Mouse (Mus musculus) MEL (cell line): ENCODE results near the gene Trhr2. TPM values are rescaled to one million over a fixed set of nuclear protein-coding genes. Genes with fewer than 3 reads are reported as not detected.

ENCODE experiments used
- DNase-seq: peaks from one replicate; pipeline ENCODE4 v3.0.0; 2011; ENCODE audit warnings: low read depth, low spot score
- H3K27ac ChIP-seq: 2 replicates; pipeline ENCODE4 v1.5.1; 2012; ENCODE audit warnings: low read depth, mild to moderate bottlenecking, control low read depth, low read length, moderate library complexity; ENCODE audit not compliant: control insufficient read depth
- H3K27me3 ChIP-seq, 2 experiments: fragments of 150-350 bp in 1 of 2; sonication (generic) in 1 of 2; 2 replicates each; pipeline ENCODE4 v1.6.1; 2012; ENCODE audit warnings: low read length in 2 of 2, mild to moderate bottlenecking in 2 of 2, improper control_type of control experiment in 1 of 2, moderate library complexity in 1 of 2; ENCODE audit not compliant: insufficient read depth in 2 of 2, control insufficient read depth in 1 of 2
- H3K36me3 ChIP-seq, 2 experiments: 2 replicates each; pipeline ENCODE4 v1.6.1; 2012 to 2014; ENCODE audit warnings: low read length in 2 of 2, improper control_type of control experiment in 1 of 2, inconsistent platforms in 1 of 2, mild to moderate bottlenecking in 1 of 2; ENCODE audit not compliant: insufficient read depth in 2 of 2, control insufficient read depth in 1 of 2
- H3K4me1 ChIP-seq, 2 experiments: fragments of 150-350 bp in 1 of 2; sonication (generic) in 1 of 2; 2 replicates each; pipeline ENCODE4 v1.6.1; 2012; ENCODE audit warnings: low read length in 2 of 2, improper control_type of control experiment in 1 of 2, mild to moderate bottlenecking in 1 of 2; ENCODE audit not compliant: insufficient read depth in 2 of 2, control insufficient read depth in 1 of 2
- H3K4me3 ChIP-seq, 2 experiments: fragments of 150-350 bp in 1 of 2; sonication (generic) in 1 of 2; 2 replicates each; pipeline ENCODE4 v1.5.1; 2012; ENCODE audit warnings: low read depth in 2 of 2, low read length in 2 of 2, mild to moderate bottlenecking in 2 of 2, moderate library complexity in 2 of 2, control low read depth in 1 of 2, improper control_type of control experiment in 1 of 2; ENCODE audit not compliant: control insufficient read depth in 1 of 2, insufficient read depth in 1 of 2
- H3K79me2 ChIP-seq: 2 replicates; pipeline ENCODE4 v1.6.1; 2012; ENCODE audit warnings: mild to moderate bottlenecking, low read length, moderate library complexity; ENCODE audit not compliant: control insufficient read depth, poor library complexity, insufficient read depth
- H3K9ac ChIP-seq: 2 replicates; pipeline ENCODE4 v1.6.1; 2012; ENCODE audit warnings: low read depth, mild to moderate bottlenecking, control low read depth, low read length, moderate library complexity; ENCODE audit not compliant: control insufficient read depth, poor library complexity, severe bottlenecking
- H3K9me3 ChIP-seq: fragments of 150-350 bp; sonication (generic); replicated peaks from 2 replicates; pipeline ENCODE4 v1.6.1; 2012; ENCODE audit warnings: mild to moderate bottlenecking, low read length, improper control_type of control experiment, moderate library complexity; ENCODE audit not compliant: insufficient read depth
- BHLHE40 ChIP-seq: IDR thresholded peaks from 2 replicates; pipeline ENCODE4 v1.6.1; 2012; ENCODE audit warnings: low read depth, mild to moderate bottlenecking, inconsistent platforms, low read length, improper control_type of control experiment, borderline replicate concordance
- CHD1 ChIP-seq: IDR thresholded peaks from 2 replicates; pipeline ENCODE4 v1.6.1; 2012; ENCODE audit warnings: low read depth, mild to moderate bottlenecking, inconsistent platforms, low read length, improper control_type of control experiment
- ETS1 ChIP-seq: IDR thresholded peaks from 2 replicates; pipeline ENCODE4 v1.6.1; 2012; ENCODE audit warnings: low read depth, mild to moderate bottlenecking, inconsistent platforms, low read length, improper control_type of control experiment, moderate library complexity
- HCFC1 ChIP-seq: IDR thresholded peaks from 2 replicates; pipeline ENCODE4 v1.6.1; 2012; ENCODE audit warnings: low read depth, mild to moderate bottlenecking, inconsistent platforms, low read length, improper control_type of control experiment, moderate library complexity
- MAX ChIP-seq: IDR thresholded peaks from 2 replicates; pipeline ENCODE4 v1.6.1; 2011; ENCODE audit warnings: low read length, improper control_type of control experiment
- MAZ ChIP-seq: IDR thresholded peaks from 2 replicates; pipeline ENCODE4 v1.6.1; 2012; ENCODE audit warnings: low read depth, mild to moderate bottlenecking, inconsistent platforms, low read length, improper control_type of control experiment
- MEF2A ChIP-seq: IDR thresholded peaks from 2 replicates; pipeline ENCODE4 v1.6.1; 2014; ENCODE audit warnings: low read depth, mild to moderate bottlenecking, inconsistent platforms, low read length, improper control_type of control experiment; ENCODE audit not compliant: poor library complexity, insufficient replicate concordance, severe bottlenecking; ENCODE audit errors: extremely low read depth
- MYB ChIP-seq: IDR thresholded peaks from 2 replicates; pipeline ENCODE4 v1.6.1; 2011; ENCODE audit warnings: mild to moderate bottlenecking, low read depth, low read length, improper control_type of control experiment
- MYC ChIP-seq: IDR thresholded peaks from 2 replicates; pipeline ENCODE4 v1.6.1; 2011; ENCODE audit warnings: low read depth, mild to moderate bottlenecking, low read length, improper control_type of control experiment, moderate library complexity
- NELFE ChIP-seq: IDR thresholded peaks from 2 replicates; pipeline ENCODE4 v1.6.1; 2011; ENCODE audit warnings: low read depth, low read length, improper control_type of control experiment
- NRF1 ChIP-seq: IDR thresholded peaks from 2 replicates; pipeline ENCODE4 v1.6.1; 2014; ENCODE audit warnings: low read depth, mild to moderate bottlenecking, inconsistent platforms, low read length, improper control_type of control experiment, moderate library complexity; ENCODE audit not compliant: poor library complexity, insufficient read depth, severe bottlenecking
- POLR2A ChIP-seq, 2 experiments: IDR thresholded peaks; 2 replicates each; pipeline ENCODE4 v1.6.1; 2011 to 2012; ENCODE audit warnings: low read length in 2 of 2, mild to moderate bottlenecking in 2 of 2, control low read depth in 1 of 2, improper control_type of control experiment in 1 of 2, low read depth in 1 of 2, moderate library complexity in 1 of 2; ENCODE audit not compliant: control insufficient read depth in 1 of 2, insufficient read depth in 1 of 2, poor library complexity in 1 of 2
- POLR2AphosphoS5 ChIP-seq: IDR thresholded peaks from 2 replicates; pipeline ENCODE4 v1.6.1; 2012; ENCODE audit warnings: low read depth, borderline replicate concordance, mild to moderate bottlenecking, inconsistent platforms, low read length, moderate library complexity, mixed read lengths
- UBTF ChIP-seq: IDR thresholded peaks from 2 replicates; pipeline ENCODE4 v1.6.1; 2012; ENCODE audit warnings: low read depth, mild to moderate bottlenecking, inconsistent platforms, low read length, improper control_type of control experiment, moderate library complexity, borderline replicate concordance; ENCODE audit not compliant: insufficient read depth
- ZKSCAN1 ChIP-seq: IDR thresholded peaks from 2 replicates; pipeline ENCODE4 v1.6.1; 2012; ENCODE audit warnings: low read depth, mild to moderate bottlenecking, inconsistent platforms, low read length, improper control_type of control experiment, moderate library complexity
- polyA plus RNA-seq, 2 experiments: library from polyadenylated mRNA; stranded (reverse) in 1 of 2; unstranded in 1 of 2; fragments of >175 nt in 1 of 2; fragments of >200 nt in 1 of 2; gene quantifications; 2 replicates each; pipeline versions ENCODE4 v1.2.1 to v1.2.4; 2012; ENCODE audit warnings: low replicate concordance in 2 of 2, low read depth in 1 of 2; ENCODE audit not compliant: insufficient read length in 2 of 2, insufficient read depth in 1 of 2, missing spikeins in 1 of 2
- total RNA-seq: library from RNA; depleted of rRNA; stranded (reverse); fragments of 300-350 nt; gene quantifications from 2 replicates; pipeline ENCODE4 v1.2.3, GENCODE M21; 2012

Gene Trhr2
- total and polyA plus RNA-seq, 3 experiments, result 0.07 to 0.12 TPM; not detected in 1

GRCm38 (mm10) chr8:122334791-122335490 lies 25.6 kb downstream of the Trhr2 start:
- Histone ChIP-seq H3K4me1 (peaks cover 0 to 5% of the 10 kb centered on the region in 2 experiments; a peak in 1 of 4 replicates), H3K36me3 (peaks cover 4 to 30% of the 10 kb centered on the region in 2 experiments), H3K27ac (no peak overlapping the region), H3K9me3 (no peaks in the 10 kb centered on the region), H3K9ac (no peak overlapping the region), H3K27me3 (no peaks in the 10 kb centered on the region), H3K4me3 (no peak overlapping the region)
- DNase-seq, result peak; percentile 17
- TF ChIP-seq ETS1, result no peak
- TF ChIP-seq NELFE, result no peak
- no peak for TF ChIP-seq POLR2A (IDR thresholded peaks at IDR 0.05; ENCODE audit: control insufficient read depth in 1 of 2, insufficient read depth in 1 of 2, low read depth in 1 of 2, low read length in 2 of 2, poor library complexity in 1 of 2)
- TF ChIP-seq MAZ, result no peak
- TF ChIP-seq NRF1, result no peak
- TF ChIP-seq MEF2A, result no peak
- TF ChIP-seq MAX, result no peak
- TF ChIP-seq MYB, result no peak
- no peak for TF ChIP-seq HCFC1
- TF ChIP-seq ZKSCAN1, result no peak
- no peak for TF ChIP-seq MYC
- TF ChIP-seq UBTF, result no peak
- TF ChIP-seq BHLHE40, result no peak
- TF ChIP-seq CHD1, result no peak
- TF ChIP-seq, all 39 proteins: peak for 0
- no peaks in the 10 kb centered on the region for H3K79me2 ChIP-seq

- no peaks in the 10 kb centered on the region for H3K27me3 ChIP-seq
- peaks cover 7 to 31% of the 10 kb centered on the region in 2 experiments for H3K36me3 ChIP-seq
- no peak overlapping the region for H3K27ac ChIP-seq
- DNase-seq, result peak; percentile 8
- H3K79me2 ChIP-seq, result no peaks in the 10 kb centered on the region
- H3K9ac ChIP-seq, result no peak overlapping the region
- TF ChIP-seq MYC (no peak), POLR2AphosphoS5 (0 out of 2 replicates have a peak, but pooled peaks have one; percentile 36)
- TF ChIP-seq, all 39 proteins: peak for 1
- Histone ChIP-seq H3K4me1 (peaks cover 0 to 3% of the 10 kb centered on the region in 2 experiments; a peak in 1 of 4 replicates), H3K9me3 (no peaks in the 10 kb centered on the region), H3K4me3 (no peak overlapping the region)
These were observed 27.0 kb downstream of the Trhr2 start for GRCm38 (mm10) chr8:122333531-122333930.
